Mouse (Mus musculus) hindlimb bud, embryonic 11.5 days (tissue): ENCODE results near the gene Dcakd.

Experiments used
- DNase-seq: peaks from one replicate; pipeline ENCODE4 v3.0.0-alpha.2; 2012; ENCODE audit warnings: low read depth, low spot score; ENCODE audit errors: extremely low spot score

Dcakd gene

GRCm38 (mm10) chr11:103007001-103007340 is 21.2 kb downstream of the Dcakd start:
- DNase-seq = no peak

GRCm38 (mm10) chr11:103006286-103007000 is 21.7 kb downstream of the Dcakd start:
- no peak for DNase-seq

DNA sequence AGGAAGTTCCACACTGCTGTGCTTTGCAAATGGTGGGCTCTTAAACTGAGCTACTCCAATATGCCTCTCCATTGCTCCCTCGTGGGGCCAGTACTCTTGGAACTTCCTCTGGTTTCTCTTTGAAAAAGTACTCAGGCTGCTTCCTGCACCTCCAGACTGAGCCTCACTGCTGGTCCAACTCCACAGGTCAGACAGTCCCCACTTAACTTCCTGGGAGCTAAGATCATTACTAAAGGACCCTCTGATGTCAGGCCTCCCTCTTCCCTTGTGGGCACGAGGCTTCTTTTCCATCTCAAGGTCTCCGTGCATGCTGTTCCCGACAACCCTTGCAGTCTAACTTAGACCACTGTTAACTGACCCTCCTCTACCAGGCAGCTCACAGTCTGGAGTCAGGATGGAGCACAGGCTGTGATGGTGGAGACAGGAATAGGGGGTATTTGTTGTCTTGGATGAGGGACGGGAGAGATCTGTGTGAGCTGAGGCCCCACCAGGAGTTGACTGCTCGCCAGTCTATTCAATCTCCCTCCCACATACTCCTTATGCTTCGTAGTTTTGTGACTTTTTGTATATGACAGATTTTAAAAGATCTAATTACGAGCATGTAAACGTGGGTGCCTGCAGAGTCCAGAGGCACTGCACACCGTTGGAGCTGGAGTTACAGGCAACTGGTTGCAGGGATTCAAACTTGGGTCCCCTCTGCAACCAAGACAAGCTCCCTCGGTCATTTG is 22.7 kb downstream of the Dcakd start:
- no peak for DNase-seq

DNA sequence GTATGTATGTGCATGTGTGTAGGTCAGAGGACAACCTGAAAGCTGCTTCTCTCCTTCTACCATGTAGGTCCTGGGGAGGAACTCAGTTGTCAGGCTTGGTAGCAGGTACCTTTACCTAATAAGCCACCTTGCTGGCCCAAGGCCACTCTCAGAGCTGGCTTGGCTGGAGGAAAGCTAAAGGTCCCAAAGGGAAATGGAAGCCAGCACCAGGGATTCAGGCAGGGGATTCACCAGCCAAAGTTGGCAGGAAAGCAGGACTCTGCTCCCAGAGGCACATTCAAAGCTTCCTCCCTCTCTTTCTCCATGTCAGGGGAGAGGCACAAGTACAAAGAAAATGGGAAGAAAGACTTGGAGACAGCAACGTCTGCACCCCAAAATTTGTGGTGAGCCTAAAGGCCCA is 23.3 kb downstream of the Dcakd start:
- no peak for DNase-seq

GRCm38 (mm10) chr11:103003210-103003609 is 24.9 kb downstream of the Dcakd start:
- no peak for DNase-seq

- DNase-seq = no peak
These were observed 27.1 kb downstream of the Dcakd start for GRCm38 (mm10) chr11:103001063-103001462.

DNA sequence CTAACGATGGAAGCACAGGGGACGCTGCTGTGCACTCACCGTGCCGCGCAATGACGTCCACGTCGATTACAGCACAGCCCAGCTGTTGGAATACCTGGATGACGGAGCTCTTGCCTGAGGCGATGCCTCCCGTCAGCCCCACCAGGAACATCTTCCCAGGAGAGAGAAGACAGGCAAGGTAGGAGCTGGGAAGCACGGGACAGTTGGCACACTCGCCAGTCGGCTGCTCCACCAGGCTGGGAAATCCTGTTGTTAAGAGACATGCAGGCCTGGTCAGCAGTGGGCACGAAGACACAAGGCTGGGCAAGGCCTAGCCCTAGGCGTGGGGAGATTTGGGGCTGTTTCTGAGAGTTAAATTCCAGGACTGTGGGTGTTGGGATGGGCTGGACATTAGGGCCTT is 28.0 kb downstream of the Dcakd start:
- no peak for DNase-seq

GRCm38 (mm10) chr11:102999317-102999970 is 28.7 kb downstream of the Dcakd start:
- DNase-seq = no peak

DNA sequence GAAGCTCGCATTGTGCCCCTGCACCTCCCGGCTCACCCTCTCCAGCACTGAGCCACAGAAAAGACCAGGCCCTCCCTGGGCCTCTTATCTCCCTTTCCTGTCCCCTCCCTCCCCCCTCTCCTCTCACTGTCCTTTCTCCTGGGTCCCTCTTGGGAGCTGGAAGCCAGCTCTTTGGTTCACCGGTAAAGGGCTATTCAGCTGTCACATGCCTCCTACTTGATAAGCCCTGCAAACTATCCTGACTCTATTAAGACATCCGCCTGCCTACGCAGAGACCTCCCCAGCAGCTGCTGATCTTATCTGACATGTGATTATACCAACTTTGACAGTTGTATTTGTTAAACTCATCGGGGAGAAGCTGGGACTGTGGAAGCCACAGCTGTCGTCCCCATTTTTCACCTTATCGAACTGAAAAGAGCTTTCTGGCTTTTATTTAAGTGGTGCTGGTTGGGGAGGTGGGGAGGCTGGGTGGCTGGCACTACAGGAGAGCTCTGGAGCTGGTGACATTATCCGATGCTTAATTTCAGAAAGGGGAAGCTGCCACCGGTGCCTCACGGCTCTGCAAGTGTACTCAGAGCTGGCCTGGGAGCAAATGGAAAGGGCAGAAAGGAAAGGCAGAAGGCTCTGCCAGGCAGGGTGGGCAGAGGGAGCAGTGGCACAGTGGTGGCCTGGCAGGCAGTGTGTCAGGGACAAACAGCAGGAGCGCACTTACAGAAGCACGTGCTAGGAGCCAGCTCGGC is 29.4 kb downstream of the Dcakd start:
- no peak for DNase-seq

DNA sequence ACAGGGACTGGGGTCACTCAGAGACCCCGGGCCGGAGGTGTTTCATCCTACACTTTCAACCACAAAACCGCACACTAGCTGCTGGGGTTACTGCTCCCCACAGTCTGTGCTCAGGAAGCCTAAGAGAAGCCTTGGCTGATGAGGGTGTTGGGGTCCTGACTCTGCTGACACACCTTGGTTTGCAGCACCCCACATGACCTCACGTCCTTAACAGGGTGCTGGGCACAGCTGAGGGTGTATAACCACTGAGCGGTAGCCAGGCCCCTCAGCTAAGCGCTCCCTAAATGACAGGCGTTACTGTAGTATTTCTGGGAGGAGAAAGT is 29.9 kb downstream of the Dcakd start:
- DNase-seq = no peak

DNA sequence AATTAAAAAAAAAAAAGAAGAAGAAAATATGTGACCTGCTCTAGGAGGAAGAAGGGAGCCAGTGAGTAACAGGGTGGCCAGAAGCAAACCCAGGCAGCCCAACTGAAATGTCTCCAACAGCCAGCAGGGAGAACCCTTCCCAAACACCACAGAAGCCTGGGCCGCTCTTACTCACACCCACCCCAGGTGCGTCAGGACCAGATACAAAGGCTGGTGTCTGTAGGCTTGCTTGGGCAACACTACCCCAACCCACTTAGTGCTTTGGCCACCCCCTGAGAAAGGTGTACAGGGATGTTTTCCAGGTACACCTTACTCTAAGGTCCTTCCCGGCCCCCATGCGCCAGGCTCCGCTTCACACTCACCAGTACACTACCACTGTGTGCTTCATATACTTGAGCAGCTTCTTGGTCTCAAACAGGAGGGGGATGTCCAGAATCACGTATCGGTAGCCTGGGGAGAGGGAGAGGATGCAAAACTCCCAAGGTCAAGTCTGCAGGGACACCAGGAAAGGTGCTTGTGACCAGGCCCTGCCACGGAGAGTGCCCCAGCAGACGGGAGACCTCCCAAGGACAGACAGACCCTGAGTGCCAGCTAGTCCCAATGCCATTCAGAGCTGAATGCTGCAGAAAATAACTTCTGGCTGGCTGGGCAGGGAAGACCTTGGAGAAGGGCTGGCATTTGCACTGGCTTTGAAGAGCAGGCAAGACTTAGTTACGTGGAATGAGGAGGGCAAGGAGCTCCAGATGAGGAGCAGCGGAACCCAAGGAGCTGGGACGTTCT is 31.0 kb downstream of the Dcakd start:
- no peak for DNase-seq

DNA sequence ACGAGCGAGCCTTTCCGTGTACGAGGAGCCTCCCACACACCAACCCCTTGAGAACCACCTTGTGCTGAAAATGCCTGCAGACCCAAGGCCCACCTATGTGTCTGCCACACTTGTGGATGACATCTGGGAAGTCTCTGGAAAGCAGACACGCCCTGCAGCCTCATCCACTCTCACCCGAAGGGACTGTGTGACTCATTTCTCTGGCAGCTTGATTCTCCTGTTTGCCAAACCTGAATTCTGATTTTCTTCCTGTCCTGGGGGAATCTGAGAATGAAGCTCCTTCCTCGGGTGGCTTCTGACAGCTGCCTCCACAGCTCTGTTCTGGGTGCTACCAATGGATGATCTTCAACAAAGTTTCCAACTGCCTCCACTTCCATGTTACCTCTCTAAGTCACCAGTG is 31.7 kb downstream of the Dcakd start:
- DNase-seq = no peak

DNA sequence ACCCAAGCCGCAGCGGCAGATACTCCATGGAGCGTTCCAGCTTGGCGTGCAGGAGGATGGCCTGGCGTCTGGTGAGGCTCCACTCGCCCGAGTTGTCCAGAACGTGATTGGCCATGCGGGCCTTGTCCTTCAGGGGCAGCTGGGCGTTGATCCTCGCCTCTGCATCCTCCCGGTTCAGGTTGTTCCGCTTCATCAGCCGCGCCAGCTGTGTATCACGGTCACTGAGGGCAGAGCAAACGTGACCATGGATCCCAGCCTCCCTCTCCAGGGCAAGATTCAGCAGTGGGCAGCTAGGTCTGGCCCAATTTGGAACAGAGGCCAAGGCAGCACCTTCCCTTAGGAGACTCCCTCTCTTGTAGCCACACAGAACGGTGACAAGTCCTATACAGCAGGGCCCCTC is 33.2 kb downstream of the Dcakd start:
- no peak for DNase-seq

DNA sequence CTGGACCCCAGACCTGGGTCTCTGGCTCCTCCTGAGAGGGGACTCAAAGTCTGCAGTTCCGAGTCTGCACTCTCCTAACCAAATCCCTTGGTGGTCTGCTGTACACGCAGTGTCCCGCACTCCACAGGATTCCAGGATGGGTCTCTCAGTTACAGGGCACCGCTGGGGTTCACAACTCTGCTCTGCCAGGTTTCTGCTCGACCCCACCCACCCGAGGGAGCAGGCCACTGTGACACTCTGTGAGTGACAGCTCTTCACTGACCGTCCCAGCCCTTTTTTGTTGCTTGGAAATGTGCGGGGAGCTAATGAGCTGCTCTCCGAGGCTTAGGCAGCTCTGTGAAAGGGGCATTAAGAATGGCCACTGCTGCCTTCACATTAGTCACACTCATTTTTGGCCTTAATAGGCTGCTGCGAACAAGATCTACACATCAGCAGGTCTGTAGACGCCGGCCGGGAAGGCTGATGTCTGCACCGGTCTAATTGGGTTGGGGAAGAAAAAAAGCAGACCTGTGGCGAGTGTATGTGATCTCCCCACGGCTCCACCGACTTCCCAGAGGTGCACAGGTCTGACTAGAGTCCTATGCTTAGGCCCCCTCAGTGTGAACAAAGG is 34.6 kb downstream of the Dcakd start:
- DNase-seq = no peak

DNA sequence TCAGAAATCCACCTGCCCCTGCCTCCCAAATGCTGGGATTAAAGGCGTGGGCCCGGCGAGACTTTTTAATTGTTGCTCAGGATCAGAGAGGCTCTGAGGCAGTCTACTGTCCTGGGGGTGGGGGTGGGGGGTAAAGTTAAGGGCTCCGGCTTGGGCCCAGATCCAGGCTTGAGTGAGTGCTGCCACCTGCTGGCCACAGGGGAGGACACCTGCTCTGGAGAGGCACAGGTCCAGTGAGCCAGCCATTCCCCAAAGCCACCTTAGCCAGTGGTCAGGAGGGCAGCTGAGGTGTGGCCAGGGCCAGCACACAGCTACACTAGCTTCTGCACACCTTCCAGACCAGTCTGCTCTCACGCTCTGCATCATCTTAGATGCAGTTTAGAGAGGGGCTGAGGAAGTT is 35.2 kb downstream of the Dcakd start:
- no peak for DNase-seq

- DNase-seq = no peak
These were observed 36.5 kb downstream of the Dcakd start for GRCm38 (mm10) chr11:102991681-102992080.

GRCm38 (mm10) chr11:102990152-102990663 is 37.9 kb downstream of the Dcakd start:
- DNase-seq = no peak

DNA sequence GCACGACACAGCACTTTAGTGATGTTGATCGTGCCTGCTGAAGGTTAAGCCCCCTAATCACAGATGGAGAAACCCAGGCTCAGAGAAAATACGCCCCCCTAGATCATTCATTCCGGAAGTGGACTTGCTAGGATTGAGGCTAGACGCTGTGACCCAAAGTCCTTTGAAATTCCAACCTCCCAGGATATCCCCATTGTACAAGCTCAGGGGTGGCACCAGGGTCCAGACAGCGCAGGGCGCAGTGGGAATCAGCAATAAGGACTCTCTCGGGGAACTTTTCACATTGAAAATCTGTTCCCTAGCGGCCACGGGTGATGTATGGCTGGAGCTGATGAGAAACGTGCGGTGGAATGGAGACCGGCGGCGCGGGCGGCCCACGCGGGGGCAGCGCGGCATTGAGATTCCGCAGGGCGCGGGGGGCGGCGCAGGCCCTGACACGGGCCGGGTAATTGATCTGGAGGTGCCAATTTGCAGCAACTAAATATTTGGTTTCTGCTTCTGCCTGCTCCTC is 38.4 kb downstream of the Dcakd start:
- DNase-seq = no peak

DNA sequence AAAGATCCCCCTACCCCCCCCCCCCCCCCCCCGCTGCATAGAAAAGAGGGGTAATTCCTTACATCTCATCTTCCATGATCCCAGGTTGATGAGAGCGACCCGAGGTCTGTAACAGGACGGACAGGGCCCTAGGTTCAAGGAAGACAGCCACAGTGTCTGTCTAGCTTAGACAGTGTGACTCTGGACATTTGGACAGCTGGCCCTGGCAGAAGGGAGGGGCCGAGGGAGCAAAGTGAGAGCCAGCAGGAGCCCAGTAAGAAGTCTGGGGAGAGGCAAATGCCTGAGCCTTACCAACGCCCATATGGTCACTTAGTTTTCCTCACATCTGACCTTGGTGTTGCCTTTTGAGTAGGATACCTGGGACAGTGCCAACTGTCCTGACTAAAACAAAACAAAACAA is 43.0 kb downstream of the Dcakd start:
- DNase-seq = no peak

GRCm38 (mm10) chr11:102984615-102985014 is 43.5 kb downstream of the Dcakd start:
- DNase-seq = no peak
